ENCODE assay signal across 8 mouse cellular contexts in the genomic region with DNA sequence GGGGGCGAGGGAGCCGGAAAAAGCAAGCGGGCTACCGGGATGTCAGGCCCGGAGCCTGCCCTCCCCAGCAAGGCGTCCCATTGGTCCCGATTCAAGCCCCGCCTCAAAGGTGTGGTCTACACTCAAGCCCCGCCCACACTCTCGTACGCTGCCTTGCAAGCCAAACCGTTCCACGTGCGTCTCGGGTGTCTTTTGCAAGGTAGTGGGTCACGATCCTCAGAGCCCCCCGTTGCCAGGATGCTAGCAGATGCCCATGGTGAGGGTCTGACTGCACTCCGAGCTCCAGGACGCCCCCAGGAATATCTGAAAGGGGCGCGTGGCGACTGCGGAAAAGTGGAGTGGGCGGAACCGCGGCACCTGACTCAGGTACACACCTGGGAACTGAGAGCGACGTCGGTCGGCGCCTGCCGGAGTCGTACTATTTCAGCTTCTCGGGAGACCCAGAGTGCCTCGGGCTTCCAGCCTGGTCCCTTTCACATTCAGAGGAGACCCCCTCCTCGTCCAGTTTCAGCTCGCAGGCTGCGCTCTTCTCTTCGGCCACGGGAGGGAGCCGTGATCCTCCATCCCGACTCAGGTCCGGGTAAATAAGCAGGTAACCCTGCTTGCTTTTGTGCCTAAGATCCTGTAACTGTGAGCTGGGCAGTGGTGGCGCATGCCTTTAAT. TPM values are rescaled to one million over a fixed set of nuclear protein-coding genes. Genes with fewer than 3 reads are reported as not detected.
DNase-seq lines count a peak whose midpoint lies in the region; ATAC-seq lines count a peak whose summit lies in the region.

A gene (minus strand): TSS at position 86 of the 663 bp plus-strand sequence.

- no peaks in the 10 kb centered on the region for H3K27me3 ChIP-seq in forebrain, embryonic 10.5 days (ENCODE audit: poor library complexity, severe bottlenecking)
- H3K27me3 ChIP-seq in heart, embryonic 15.5 days = no peaks in the 10 kb centered on the region
- no peaks in the 10 kb centered on the region for H3K27me3 ChIP-seq in liver, embryonic 15.5 days
- H3K27me3 ChIP-seq in neural tube, embryonic 12.5 days (replicated peaks) = no peaks in the 10 kb centered on the region

- H3K27ac ChIP-seq in forebrain, embryonic 10.5 days = peak within 1 kb of the TSS; percentile 87
- H3K27ac ChIP-seq in heart, embryonic 15.5 days = 0 out of 2 replicates have a peak within 1 kb of the TSS, but pooled peaks have one; percentile 28
- H3K27ac ChIP-seq in liver, embryonic 15.5 days (replicated peaks) = peak within 1 kb of the TSS; percentile 42
- peak within 1 kb of the TSS; percentile 66; the same call in 1 of the 2 replicates for H3K27ac ChIP-seq in neural tube, embryonic 12.5 days

- peak; percentile 83 to 94 for DNase-seq in CD8-positive naive resting alpha-beta T cell, adult 2 months (ENCODE audit: low read depth in 2 of 2, low spot score in 2 of 2)
- peak; percentile 96 for DNase-seq in c-Kit-positive CD71-negative TER-119-negative erythroid progenitor cells, embryonic 14.5 days (ENCODE audit: low read depth)
- peak; percentile 90 for DNase-seq in forebrain, embryonic 10.5 days (ENCODE audit: extremely low spot score, low spot score)
- peak; percentile 97 to 98 for DNase-seq in kidney, postnatal 36 days
- peak; percentile 90 for DNase-seq in telencephalon, adult 2 months (ENCODE audit: low read depth, low spot score)

- H3K4me2 ChIP-seq in heart, embryonic 15.5 days = peak within 1 kb of the TSS; percentile 96
- H3K4me2 ChIP-seq in liver, embryonic 15.5 days = peak within 1 kb of the TSS; percentile 79
- peak within 1 kb of the TSS; percentile 93 for H3K4me2 ChIP-seq in neural tube, embryonic 12.5 days (replicated peaks)

- peak within 1 kb of the TSS; percentile 64 for H3K9ac ChIP-seq in heart, embryonic 15.5 days
- peak within 1 kb of the TSS; percentile 50 for H3K9ac ChIP-seq in liver, embryonic 15.5 days
- H3K9ac ChIP-seq in neural tube, embryonic 12.5 days = peak within 1 kb of the TSS; percentile 74

- H3K4me3 ChIP-seq in forebrain, embryonic 10.5 days = peak within 1 kb of the TSS; percentile 79
- H3K4me3 ChIP-seq in heart, embryonic 15.5 days = peak within 1 kb of the TSS; percentile 66
- peak within 1 kb of the TSS; percentile 59 for H3K4me3 ChIP-seq in liver, embryonic 15.5 days (replicated peaks)
- H3K4me3 ChIP-seq in neural tube, embryonic 12.5 days = peak within 1 kb of the TSS; percentile 66

- no peaks in the 10 kb centered on the region for H3K9me3 ChIP-seq in forebrain, embryonic 10.5 days
- H3K9me3 ChIP-seq in heart, embryonic 15.5 days (replicated peaks) = no peaks in the 10 kb centered on the region
- H3K9me3 ChIP-seq in liver, embryonic 15.5 days (replicated peaks) = no peaks in the 10 kb centered on the region
- no peaks in the 10 kb centered on the region for H3K9me3 ChIP-seq in neural tube, embryonic 12.5 days

- WGBS in forebrain, embryonic 10.5 days = under 1% methylated on average over 44 of the region's 44 CpGs
- under 1% methylated on average over 44 of the region's 44 CpGs for WGBS in heart, embryonic 15.5 days
- under 1% methylated on average over 44 of the region's 44 CpGs for WGBS in liver, embryonic 15.5 days (ENCODE audit: insufficient replicate concordance)
- WGBS in neural tube, embryonic 12.5 days = under 1% methylated on average over 44 of the region's 44 CpGs

- no peaks in the 10 kb centered on the region for H3K36me3 ChIP-seq in forebrain, embryonic 10.5 days (replicated peaks)
- no peaks in the 10 kb centered on the region for H3K36me3 ChIP-seq in heart, embryonic 15.5 days
- no peaks in the 10 kb centered on the region for H3K36me3 ChIP-seq in liver, embryonic 15.5 days (replicated peaks)
- H3K36me3 ChIP-seq in neural tube, embryonic 12.5 days = no peaks in the 10 kb centered on the region

- peak; percentile 85 for ATAC-seq in heart, embryonic 15.5 days (replicated peaks; ENCODE audit: insufficient number of reproducible peaks, insufficient read depth, low FRiP score, low read depth)
- ATAC-seq in liver, embryonic 15.5 days (ENCODE audit: insufficient read depth) = peak; percentile 76
- ATAC-seq in neural tube, embryonic 12.5 days (ENCODE audit: low FRiP score, low read depth) = peak; percentile 92

- peaks cover 47% of the 10 kb centered on the region for H3K4me1 ChIP-seq in forebrain, embryonic 10.5 days
- H3K4me1 ChIP-seq in heart, embryonic 15.5 days (replicated peaks) = peaks cover 11% of the 10 kb centered on the region
- H3K4me1 ChIP-seq in liver, embryonic 15.5 days (replicated peaks) = peaks cover 39% of the 10 kb centered on the region
- peaks cover 15% of the 10 kb centered on the region for H3K4me1 ChIP-seq in neural tube, embryonic 12.5 days

RNA-seq across cellular contexts. Expression of the gene that starts here (rescaled TPM):
- 10.6 and 11.8 TPM in 2 replicates for polyA plus RNA-seq in forebrain, embryonic 10.5 days (2016; fragmentation: Nextera tagmentation; extraction: Ambion mirVana)
- 6.5 and 10.4 TPM in 2 replicates for polyA plus RNA-seq in heart, embryonic 15.5 days (2015; fragmentation: Nextera tagmentation; extraction: Ambion mirVana)
- polyA plus RNA-seq in liver, embryonic 15.5 days (2015; fragmentation: Nextera tagmentation; extraction: Ambion mirVana) = 3.2 and 3.8 TPM in 2 replicates
- polyA plus RNA-seq in neural tube, embryonic 12.5 days (2016; fragmentation: Nextera tagmentation; extraction: Ambion mirVana) = 24.4 and 25.1 TPM in 2 replicates

Comparison
In these comparisons a context has a peak if more than half of its experiments do, and no peak if none do; other contexts are left out.
1. Peak in every context shown above with its lines: DNase-seq, ATAC-seq, H3K4me3 ChIP-seq and H3K27ac ChIP-seq.
2. H3K27ac ChIP-seq: peak in every context shown above with its lines; median percentile 87 in forebrain, embryonic 10.5 days; 66 in neural tube, embryonic 12.5 days; 42 in liver, embryonic 15.5 days; 28 in heart, embryonic 15.5 days.